Mouse (Mus musculus): ENCODE measurements around the gene Apobec3. TPM values are rescaled to one million over a fixed set of nuclear protein-coding genes. Genes with fewer than 3 reads are reported as not detected.
"Not testable (repeated sequence)": the region's sequence is repeated elsewhere in the genome, so short reads cannot be mapped to it uniquely, and the experiment has no call there.

Gene Apobec3
- polyA plus RNA-seq, 1 experiment from 2014 or later = 13.5 TPM

GRCm38 (mm10) chr15:79898988-79899387 is 7.5 kb downstream of the Apobec3 start:
- no peak overlapping the region for H3K4me2 ChIP-seq (replicated peaks)
- 80% methylated on average over 5 of the region's 5 CpGs for WGBS
- no peak overlapping the region for H3K4me3 ChIP-seq
- no peaks in the 10 kb centered on the region for H3K27me3 ChIP-seq
- H3K27ac ChIP-seq = no peak overlapping the region
- no peak overlapping the region for H3K9ac ChIP-seq
- H3K4me1 ChIP-seq = peaks cover 7% of the 10 kb centered on the region; the same call in 1 of the 2 replicates
- ATAC-seq (ENCODE audit: low FRiP score, low read depth) = no peak
- H3K36me3 ChIP-seq = peaks cover 4% of the 10 kb centered on the region; the same call in 1 of the 2 replicates
- no peaks in the 10 kb centered on the region for H3K9me3 ChIP-seq

DNA sequence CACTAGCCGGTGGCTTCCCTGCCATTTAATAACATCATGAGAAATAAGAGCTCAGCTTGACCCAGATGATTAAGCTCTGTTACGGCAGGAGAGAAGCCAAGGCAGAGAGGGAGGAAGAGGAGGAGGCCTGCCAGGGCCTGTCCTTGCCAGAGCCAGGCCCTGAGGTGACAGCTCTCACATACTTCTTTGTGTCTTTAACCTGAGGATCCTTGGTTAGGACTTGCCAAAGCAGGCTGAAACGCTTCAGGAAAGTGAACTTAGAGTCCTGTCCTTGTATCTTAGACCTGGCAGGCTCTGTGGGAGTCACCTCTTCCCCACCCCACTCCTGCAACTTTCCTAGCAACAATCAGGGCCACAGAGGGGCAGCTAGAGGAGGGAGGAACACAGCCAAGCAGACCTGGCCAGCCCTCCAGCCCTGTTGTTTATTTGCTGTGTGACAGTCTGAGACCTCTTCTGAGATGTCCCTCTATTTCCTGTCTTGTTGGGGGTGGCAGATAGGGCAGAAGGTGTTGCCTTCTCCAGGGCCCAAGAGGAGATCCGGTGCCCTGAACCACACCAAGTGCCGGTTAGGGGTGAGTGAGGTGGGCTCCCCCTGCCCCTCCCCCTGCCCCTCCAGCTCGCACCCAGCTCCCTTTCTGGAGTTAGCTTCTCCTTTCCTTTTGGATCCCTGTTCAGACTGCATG is 8.5 kb downstream of the Apobec3 start:
- Histone ChIP-seq H3K36me3 (peaks cover 4% of the 10 kb centered on the region; the same call in 1 of the 2 replicates), H3K27me3 (no peaks in the 10 kb centered on the region), H3K4me3 (no peak overlapping the region), H3K27ac (0 out of 2 replicates have a peak overlapping the region, but pooled peaks have one; percentile 28), H3K9me3 (no peaks in the 10 kb centered on the region), H3K4me1 (peaks cover 4% of the 10 kb centered on the region; the same call in 1 of the 2 replicates), H3K9ac (no peak overlapping the region), H3K4me2 (replicated peaks) (no peak overlapping the region)
- ATAC-seq (ENCODE audit: low FRiP score, low read depth) = no peak
- 76% methylated on average over 6 of the region's 6 CpGs for WGBS

- peaks cover 7% of the 10 kb centered on the region; the same call in 1 of the 2 replicates for H3K36me3 ChIP-seq
- no peak overlapping the region for H3K4me3 ChIP-seq
- no peak for ATAC-seq (ENCODE audit: low FRiP score, low read depth)
- WGBS = 70% methylated on average over 7 of the region's 7 CpGs
- H3K9me3 ChIP-seq = no peaks in the 10 kb centered on the region
- H3K4me2 ChIP-seq (replicated peaks) = no peak overlapping the region
- no peaks in the 10 kb centered on the region for H3K4me1 ChIP-seq
- H3K9ac ChIP-seq = no peak overlapping the region
- no peak overlapping the region for H3K27ac ChIP-seq
- H3K27me3 ChIP-seq = peaks cover 2% of the 10 kb centered on the region; the same call in 1 of the 2 replicates
Measured at GRCm38 (mm10) chr15:79900751-79901150, 9.3 kb downstream of the Apobec3 start.

DNA sequence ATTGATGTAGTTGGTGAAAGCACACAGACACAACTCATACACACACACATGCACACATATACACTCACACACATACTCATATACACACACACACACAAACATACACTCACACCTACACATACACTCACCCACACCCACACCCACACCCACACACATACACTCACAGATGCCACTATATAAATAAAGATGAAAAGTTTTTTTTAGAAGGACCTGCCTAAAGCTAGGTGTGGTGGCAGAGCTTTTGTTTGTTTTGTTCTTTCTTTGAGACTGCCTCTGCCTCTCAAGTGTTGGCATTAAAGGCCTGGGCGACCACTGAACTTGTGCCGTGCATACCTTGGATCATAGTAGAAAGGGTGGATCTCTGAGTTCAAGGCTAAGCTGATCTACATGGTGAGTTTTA is 9.9 kb downstream of the Apobec3 start:
- Histone ChIP-seq H3K27me3 (peaks cover 8% of the 10 kb centered on the region), H3K4me3 (no peak overlapping the region), H3K4me1 (no peaks in the 10 kb centered on the region), H3K4me2 (replicated peaks) (no peak overlapping the region), H3K27ac (no peak overlapping the region), H3K9me3 (no peaks in the 10 kb centered on the region), H3K36me3 (peaks cover 7% of the 10 kb centered on the region; the same call in 1 of the 2 replicates), H3K9ac (no peak overlapping the region)
- no peak for ATAC-seq (ENCODE audit: low FRiP score, low read depth)
- 88% methylated on average over 2 of the region's 2 CpGs for WGBS

- H3K4me2 ChIP-seq (replicated peaks); H3K9ac ChIP-seq; ATAC-seq (ENCODE audit: low FRiP score, low read depth); H3K4me1 ChIP-seq; H3K27ac ChIP-seq; H3K4me3 ChIP-seq; H3K36me3 ChIP-seq; H3K9me3 ChIP-seq: not testable (repeated sequence)
- 92% methylated on average over 8 of the region's 8 CpGs for WGBS
- H3K27me3 ChIP-seq = peaks cover 25% of the 10 kb centered on the region
Measured at GRCm38 (mm10) chr15:79903081-79903480, 11.6 kb downstream of the Apobec3 start.

- Histone ChIP-seq H3K4me1 (no peaks in the 10 kb centered on the region), H3K27ac (no peak overlapping the region), H3K9ac (no peak overlapping the region), H3K4me2 (replicated peaks) (no peak overlapping the region), H3K36me3 (0 out of 2 replicates have a peak, but pooled peaks cover 3% of the 10 kb centered on the region), H3K9me3 (no peaks in the 10 kb centered on the region), H3K27me3 (peaks cover 25% of the 10 kb centered on the region), H3K4me3 (no peak overlapping the region)
- ATAC-seq (ENCODE audit: low FRiP score, low read depth) = no peak
Measured at GRCm38 (mm10) chr15:79903963-79904362, 12.5 kb downstream of the Apobec3 start.

DNA sequence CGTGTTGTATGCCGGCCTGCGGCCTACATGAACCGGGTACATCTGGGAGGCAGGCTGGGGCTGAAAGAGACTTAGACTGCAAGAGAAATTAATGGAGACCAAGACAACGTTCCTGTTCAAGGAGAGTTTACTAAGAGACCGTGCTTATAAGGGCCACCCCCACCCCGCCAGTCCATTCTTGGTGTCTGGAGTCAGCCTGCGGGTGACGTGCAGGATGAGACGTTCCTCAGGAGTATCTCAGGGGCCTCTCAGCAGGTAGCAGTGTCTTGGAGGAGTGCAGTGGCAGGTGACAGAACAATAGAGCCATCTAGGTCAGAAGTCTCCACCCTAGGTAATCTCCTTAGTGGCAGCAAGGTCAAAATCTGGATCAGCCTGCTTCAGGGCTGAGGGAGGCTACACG is 13.2 kb downstream of the Apobec3 start:
- not testable (repeated sequence) for H3K4me3 ChIP-seq; H3K9ac ChIP-seq; ATAC-seq (ENCODE audit: low FRiP score, low read depth); H3K4me2 ChIP-seq (replicated peaks); H3K36me3 ChIP-seq; H3K9me3 ChIP-seq; H3K27ac ChIP-seq; H3K4me1 ChIP-seq
- 88% methylated on average over 11 of the region's 11 CpGs for WGBS
- peaks cover 25% of the 10 kb centered on the region for H3K27me3 ChIP-seq

DNA sequence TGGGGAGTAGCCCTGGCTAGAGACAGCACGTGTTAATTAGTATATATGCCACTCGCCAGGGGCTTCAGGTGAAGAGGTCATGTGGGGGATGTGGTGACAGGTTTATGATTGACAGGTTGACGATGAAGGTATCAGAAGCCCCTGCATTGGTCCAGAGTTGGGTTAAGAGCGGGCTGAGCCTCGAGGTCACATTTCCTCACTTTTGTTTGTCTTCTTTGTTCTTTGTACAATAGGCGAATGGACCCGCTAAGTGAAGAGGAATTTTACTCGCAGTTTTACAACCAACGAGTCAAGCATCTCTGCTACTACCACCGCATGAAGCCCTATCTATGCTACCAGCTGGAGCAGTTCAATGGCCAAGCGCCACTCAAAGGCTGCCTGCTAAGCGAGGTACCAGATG is 13.8 kb downstream of the Apobec3 start:
- Histone ChIP-seq H3K9ac (no peak overlapping the region), H3K27ac (no peak overlapping the region), H3K4me3 (no peak overlapping the region), H3K27me3 (peaks cover 25% of the 10 kb centered on the region), H3K4me1 (no peaks in the 10 kb centered on the region), H3K9me3 (no peaks in the 10 kb centered on the region), H3K4me2 (replicated peaks) (no peak overlapping the region), H3K36me3 (0 out of 2 replicates have a peak, but pooled peaks cover 3% of the 10 kb centered on the region)
- WGBS = 63% methylated on average over 12 of the region's 12 CpGs
- no peak for ATAC-seq (ENCODE audit: low FRiP score, low read depth)

GRCm38 (mm10) chr15:79906855-79907254 is 15.4 kb downstream of the Apobec3 start:
- no peak overlapping the region for H3K9ac ChIP-seq
- peaks cover 25% of the 10 kb centered on the region for H3K27me3 ChIP-seq
- H3K4me1 ChIP-seq = no peaks in the 10 kb centered on the region
- H3K9me3 ChIP-seq = no peaks in the 10 kb centered on the region
- H3K27ac ChIP-seq = no peak overlapping the region
- H3K4me3 ChIP-seq = no peak overlapping the region
- ATAC-seq (ENCODE audit: low FRiP score, low read depth) = no peak
- 0 out of 2 replicates have a peak, but pooled peaks cover 3% of the 10 kb centered on the region for H3K36me3 ChIP-seq
- 30% methylated on average over 14 of the region's 14 CpGs for WGBS
- H3K4me2 ChIP-seq (replicated peaks) = no peak overlapping the region

DNA sequence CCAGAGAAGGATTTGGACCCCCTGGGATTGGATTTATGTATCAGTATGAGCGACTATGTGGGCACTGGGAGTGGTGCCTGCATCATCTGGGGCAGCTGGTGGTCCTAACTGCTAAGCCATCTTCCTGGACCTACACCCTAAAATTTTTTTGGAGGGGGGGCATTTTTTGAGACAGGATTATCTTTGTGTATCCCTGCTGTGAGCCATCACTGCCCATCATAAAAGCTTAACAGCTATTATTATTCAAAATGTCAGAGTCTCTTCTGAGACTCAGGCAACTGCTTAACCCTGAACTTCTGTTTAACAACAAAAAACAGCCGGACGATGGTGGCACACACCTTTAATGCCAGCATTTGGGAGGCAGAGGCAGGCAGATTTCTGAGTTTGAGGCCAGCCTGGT is 17.5 kb downstream of the Apobec3 start:
- H3K36me3 ChIP-seq; ATAC-seq (ENCODE audit: low FRiP score, low read depth): not testable (repeated sequence)

GRCm38 (mm10) chr15:79910812-79911211 is 19.4 kb downstream of the Apobec3 start:
- not testable (repeated sequence) for ATAC-seq (ENCODE audit: low FRiP score, low read depth); H3K4me3 ChIP-seq; H3K4me1 ChIP-seq; H3K9ac ChIP-seq; H3K27ac ChIP-seq; H3K36me3 ChIP-seq; H3K4me2 ChIP-seq (replicated peaks); H3K9me3 ChIP-seq
- WGBS = 77% methylated on average over 1 of the region's 1 CpGs
- H3K27me3 ChIP-seq = peaks cover 23% of the 10 kb centered on the region

More for the DNA sequence above, 17.5 kb downstream of the Apobec3 start:
- not testable (repeated sequence) for H3K27ac ChIP-seq; H3K9ac ChIP-seq; H3K4me3 ChIP-seq; H3K4me1 ChIP-seq; H3K9me3 ChIP-seq; H3K4me2 ChIP-seq (replicated peaks)
- 89% methylated on average over 3 of the region's 3 CpGs for WGBS
- peaks cover 25% of the 10 kb centered on the region for H3K27me3 ChIP-seq

GRCm38 (mm10) chr15:79911339-79911738 is 19.9 kb downstream of the Apobec3 start:
- no peaks in the 10 kb centered on the region for H3K4me1 ChIP-seq
- H3K9me3 ChIP-seq = no peaks in the 10 kb centered on the region
- H3K36me3 ChIP-seq = no peaks in the 10 kb centered on the region
- no peak overlapping the region for H3K4me2 ChIP-seq (replicated peaks)
- no peak for ATAC-seq (ENCODE audit: low FRiP score, low read depth)
- WGBS = 87% methylated on average over 8 of the region's 8 CpGs
- H3K27me3 ChIP-seq = peaks cover 17% of the 10 kb centered on the region
- no peak overlapping the region for H3K9ac ChIP-seq
- H3K27ac ChIP-seq = no peak overlapping the region
- no peak overlapping the region for H3K4me3 ChIP-seq
